Mouse (Mus musculus) testis, adult 2 months (tissue): ENCODE results near the gene Msh5. TPM values are rescaled to one million over a fixed set of nuclear protein-coding genes. Genes with fewer than 3 reads are reported as not detected.

Experiments
- H3K27ac ChIP-seq: fragments of 200-500 bp; 2 replicates; pipeline ENCODE4 v1.5.1; 2012; ENCODE audit warnings: low read depth, low read length; ENCODE audit not compliant: control insufficient read depth, insufficient read depth
- H3K27me3 ChIP-seq: fragments of 200-500 bp; 2 replicates; pipeline ENCODE4 v1.6.1; 2012; ENCODE audit warnings: mild to moderate bottlenecking, low read length, moderate library complexity; ENCODE audit not compliant: control insufficient read depth, insufficient read depth
- H3K36me3 ChIP-seq: fragments of 200-500 bp; 2 replicates; pipeline ENCODE4 v1.6.1; 2012; ENCODE audit warnings: mild to moderate bottlenecking, low read length; ENCODE audit not compliant: control insufficient read depth, insufficient read depth
- H3K4me1 ChIP-seq: fragments of 200-500 bp; 2 replicates; pipeline ENCODE4 v1.6.1; 2012; ENCODE audit warnings: low read length; ENCODE audit not compliant: control insufficient read depth, insufficient read depth
- H3K4me3 ChIP-seq: fragments of 200-500 bp; 2 replicates; pipeline ENCODE4 v1.5.1; 2012; ENCODE audit warnings: low read depth, mild to moderate bottlenecking, low read length, moderate library complexity, mixed read lengths; ENCODE audit not compliant: control insufficient read depth
- CTCF ChIP-seq: fragments of 200-500 bp; IDR thresholded peaks from 2 replicates; pipeline ENCODE4 v1.5.1; 2012; ENCODE audit warnings: low read depth, mild to moderate bottlenecking, inconsistent platforms, low read length, moderate library complexity; ENCODE audit not compliant: control insufficient read depth, insufficient read depth, insufficient replicate concordance
- POLR2A ChIP-seq: fragments of 200-500 bp; IDR thresholded peaks from 2 replicates; pipeline ENCODE4 v1.6.1; 2012; ENCODE audit warnings: low read depth, mild to moderate bottlenecking, inconsistent platforms, low read length, moderate library complexity; ENCODE audit not compliant: control insufficient read depth
- polyA plus RNA-seq: library from polyadenylated mRNA; depleted of rRNA; stranded (reverse); fragments of >200 nt; gene quantifications from 2 replicates; pipeline ENCODE4 v1.2.3, GENCODE M21; 2012

The Msh5 gene
- polyA plus RNA-seq, 1 experiment, result 19.3 TPM

DNA sequence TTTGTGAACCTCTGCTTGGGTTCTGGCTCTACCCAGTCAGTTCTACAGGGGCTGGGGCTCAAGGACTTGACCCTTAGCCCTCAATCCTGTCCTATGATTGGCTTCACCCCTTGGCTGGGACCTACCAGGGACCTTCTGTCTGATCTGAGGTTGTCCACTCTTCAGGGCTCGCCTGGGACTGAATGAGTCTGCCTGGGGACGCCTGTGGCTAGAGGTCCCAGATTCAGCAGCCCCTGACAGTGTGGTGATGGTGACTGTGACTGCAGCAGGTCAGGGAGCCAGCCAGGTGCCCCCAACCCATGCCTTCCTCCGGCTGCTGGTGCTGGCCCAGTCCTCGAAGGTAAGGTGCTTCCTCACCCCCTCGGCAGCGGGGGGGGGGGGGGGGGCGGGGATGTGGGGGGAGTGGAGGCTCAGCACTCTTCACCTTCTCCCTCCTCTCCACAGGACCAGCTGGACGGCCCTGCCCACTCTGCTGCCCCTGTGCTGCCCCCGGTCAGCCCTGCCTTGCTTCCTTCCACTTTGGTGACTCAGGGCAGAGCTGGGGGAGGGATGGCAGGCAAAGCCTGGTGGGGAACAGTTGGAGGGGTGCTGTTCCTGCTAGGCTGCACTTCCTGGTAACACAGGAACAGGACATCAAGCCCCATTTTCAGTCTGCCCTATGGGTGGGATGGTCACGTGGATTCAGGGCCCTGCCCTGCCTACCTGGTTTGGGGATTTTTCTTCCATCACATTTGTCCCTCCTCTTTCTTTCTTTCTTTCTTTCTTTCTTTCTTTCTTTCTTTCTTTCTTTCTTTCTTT, 21.7 kb downstream of the Msh5 start:
- Histone ChIP-seq H3K36me3 (no peaks in the 10 kb centered on the region), H3K4me1 (peaks cover 5% of the 10 kb centered on the region), H3K4me3 (no peak overlapping the region), H3K27ac (no peak overlapping the region), H3K27me3 (no peaks in the 10 kb centered on the region)
- TF ChIP-seq POLR2A (no peak), CTCF (no peak)

DNA sequence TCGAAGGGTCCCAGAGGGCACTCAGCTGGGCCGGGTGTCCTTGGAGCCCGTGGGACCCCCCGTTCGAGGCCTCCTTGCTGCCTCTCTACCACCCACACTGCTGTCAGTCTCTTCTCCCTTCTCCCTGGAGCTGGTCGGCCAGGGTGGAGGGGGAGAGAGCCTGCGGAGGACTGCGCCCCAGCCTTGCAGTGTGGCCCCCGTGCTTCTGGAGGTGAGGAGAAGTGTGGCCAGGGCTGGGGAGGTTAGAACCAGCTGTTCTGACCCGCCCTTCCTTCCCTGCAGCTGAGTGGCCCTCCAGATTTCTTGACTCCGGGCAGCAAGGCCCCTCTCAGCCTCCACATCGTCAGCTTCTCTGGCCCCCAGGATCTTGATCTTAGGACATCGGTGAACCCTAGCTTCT, 22.3 kb downstream of the Msh5 start:
- no peak for TF ChIP-seq POLR2A
- TF ChIP-seq CTCF, result no peak
- no peak overlapping the region for H3K4me3 ChIP-seq
- H3K27me3 ChIP-seq, result no peaks in the 10 kb centered on the region
- no peak overlapping the region for H3K27ac ChIP-seq
- no peaks in the 10 kb centered on the region for H3K36me3 ChIP-seq
- peaks cover 5% of the 10 kb centered on the region for H3K4me1 ChIP-seq

DNA sequence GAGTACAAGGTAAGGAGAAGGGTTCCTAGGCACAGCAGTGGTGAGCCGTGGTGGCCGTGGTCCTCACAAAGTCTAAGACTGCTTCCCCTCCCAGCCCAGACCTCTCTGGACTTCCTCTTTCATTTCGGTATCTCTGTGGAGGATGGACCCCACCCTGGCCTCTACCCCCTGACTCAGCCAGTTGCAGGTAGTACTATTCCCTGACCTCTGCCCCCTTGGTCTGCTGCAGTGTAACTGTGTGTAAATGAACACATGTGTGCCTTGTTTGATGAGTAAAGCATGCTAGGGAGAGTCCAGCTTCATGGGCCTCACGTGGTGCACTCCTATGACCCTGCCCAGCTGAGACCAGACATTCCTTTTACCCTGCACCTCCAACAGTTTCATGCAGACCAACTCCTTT, 22.8 kb downstream of the Msh5 start:
- Histone ChIP-seq H3K36me3 (no peaks in the 10 kb centered on the region), H3K27me3 (no peaks in the 10 kb centered on the region), H3K27ac (no peak overlapping the region), H3K4me1 (peaks cover 5% of the 10 kb centered on the region), H3K4me3 (no peak overlapping the region)
- TF ChIP-seq CTCF (no peak), POLR2A (no peak)

DNA sequence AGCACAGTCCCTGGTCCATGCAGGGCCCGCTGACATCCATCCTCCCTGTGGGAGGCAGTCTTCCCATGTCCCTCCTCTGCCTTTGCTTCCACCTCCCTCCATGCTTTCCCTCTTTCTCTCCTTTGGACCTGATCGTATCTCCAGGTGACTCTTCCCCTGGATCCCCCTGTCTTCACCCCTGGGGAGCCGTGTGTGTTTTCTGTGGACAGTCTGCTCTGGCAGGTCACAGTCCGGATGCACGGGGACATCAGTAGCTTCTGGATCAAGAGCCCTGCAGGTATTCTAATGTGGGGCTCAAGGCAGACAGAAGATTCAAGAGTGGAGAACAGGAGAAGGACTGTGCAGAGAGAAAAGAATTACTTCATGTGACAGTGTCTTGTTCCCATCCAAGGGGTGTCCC, 23.3 kb downstream of the Msh5 start:
- Histone ChIP-seq H3K4me3 (no peak overlapping the region), H3K27me3 (no peaks in the 10 kb centered on the region), H3K27ac (no peak overlapping the region), H3K4me1 (peaks cover 5% of the 10 kb centered on the region), H3K36me3 (no peaks in the 10 kb centered on the region)
- TF ChIP-seq POLR2A (no peak), CTCF (no peak)

GRCm38 (mm10) chr17:35022541-35023060, 23.9 kb downstream of the Msh5 start:
- TF ChIP-seq CTCF, result no peak
- no peak overlapping the region for H3K27ac ChIP-seq
- H3K4me1 ChIP-seq, result peaks cover 5% of the 10 kb centered on the region
- no peak overlapping the region for H3K4me3 ChIP-seq
- no peaks in the 10 kb centered on the region for H3K36me3 ChIP-seq
- no peaks in the 10 kb centered on the region for H3K27me3 ChIP-seq

- TF ChIP-seq POLR2A (no peak), CTCF (no peak)
- no peaks in the 10 kb centered on the region for H3K27me3 ChIP-seq
- peaks cover 5% of the 10 kb centered on the region for H3K4me1 ChIP-seq
- H3K4me3 ChIP-seq, result no peak overlapping the region
- no peaks in the 10 kb centered on the region for H3K36me3 ChIP-seq
- no peak overlapping the region for H3K27ac ChIP-seq
These were observed 24.6 kb downstream of the Msh5 start for GRCm38 (mm10) chr17:35021842-35022477.

DNA sequence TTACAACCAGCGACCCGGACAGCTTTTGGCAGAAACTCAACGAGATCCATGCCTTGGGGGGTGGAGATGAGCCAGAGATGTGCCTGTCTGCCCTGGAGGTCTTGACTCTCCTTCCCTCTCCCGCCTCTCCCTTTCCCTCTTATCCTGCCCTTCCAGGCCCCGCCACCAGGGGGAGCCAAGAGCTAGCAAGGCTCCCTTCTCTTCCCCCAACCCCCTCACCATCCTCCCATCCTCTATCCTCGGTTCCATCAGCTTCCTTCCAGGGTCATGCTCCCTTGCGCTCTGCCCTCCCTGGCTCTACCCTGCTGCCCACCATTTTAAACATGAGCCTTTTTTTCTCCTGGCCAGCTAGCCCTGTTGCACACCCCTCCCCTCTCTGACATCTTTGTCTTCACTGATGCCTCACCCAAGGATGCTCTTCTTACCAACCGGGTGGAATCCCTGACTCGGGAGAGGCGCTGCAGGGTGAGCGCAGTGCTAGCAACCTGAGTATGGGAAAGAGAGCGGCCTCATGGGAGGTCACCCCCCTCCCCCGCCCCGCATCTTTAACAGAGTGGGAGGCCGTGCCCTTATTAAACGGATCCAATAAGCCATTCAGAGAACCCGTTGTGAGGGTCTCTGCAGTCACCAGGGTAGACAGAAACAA, 25.3 kb downstream of the Msh5 start:
- H3K27ac ChIP-seq, result 0 out of 2 replicates have a peak overlapping the region, but pooled peaks have one; percentile 21
- TF ChIP-seq CTCF, result peak; percentile 96
- TF ChIP-seq POLR2A, result no peak
- no peaks in the 10 kb centered on the region for H3K36me3 ChIP-seq
- no peak overlapping the region; the same call in 1 of the 2 replicates for H3K4me3 ChIP-seq
- peaks cover 5% of the 10 kb centered on the region for H3K4me1 ChIP-seq
- H3K27me3 ChIP-seq, result no peaks in the 10 kb centered on the region
